Mouse (Mus musculus): ENCODE data around the gene Chchd4. TPM values are rescaled to one million over a fixed set of nuclear protein-coding genes. Genes with fewer than 3 reads are reported as not detected.

Gene Chchd4
- not detected in 2 replicates for polyA plus RNA-seq (2012; ENCODE audit: insufficient read depth, insufficient read length, low replicate concordance, missing spikeins)

- H3K4me1 ChIP-seq (ENCODE audit: control insufficient read depth, insufficient read depth, low read length), result peaks cover 16% of the 10 kb centered on the region
- WGBS, result under 1% methylated on average over 74 of the region's 74 CpGs
- TF ChIP-seq CTCF (IDR thresholded peaks at IDR 0.05; ENCODE audit: insufficient read depth, low read depth, low read length) (no peak), POLR2A (IDR thresholded peaks at IDR 0.05; ENCODE audit: insufficient read depth, low read depth, low read length) (peak; percentile 68)
- peak within 1 kb of the TSS; percentile 72; the same call in 1 of the 2 replicates for H3K27ac ChIP-seq (ENCODE audit: insufficient read depth, low read depth, low read length)
- H3K4me3 ChIP-seq (ENCODE audit: insufficient read depth, low read depth, low read length), result peak within 1 kb of the TSS; percentile 81
Observed at GRCm38 (mm10) chr6:91472868-91473804, at the start of gene Chchd4, which contains the start of gene Tmem43. TSS of gene Chchd4 (minus strand) at chr6:91473546. TSS of gene Tmem43 (plus strand) at chr6:91473703.

- Histone ChIP-seq H3K4me1 (ENCODE audit: control insufficient read depth, insufficient read depth, low read length) (no peaks in the 10 kb centered on the region), H3K27ac (ENCODE audit: insufficient read depth, low read depth, low read length) (no peak overlapping the region), H3K4me3 (ENCODE audit: insufficient read depth, low read depth, low read length) (no peak overlapping the region)
- 97% methylated on average over 5 of the region's 5 CpGs for WGBS
- TF ChIP-seq POLR2A (IDR thresholded peaks at IDR 0.05; ENCODE audit: insufficient read depth, low read depth, low read length) (no peak), CTCF (IDR thresholded peaks at IDR 0.05; ENCODE audit: insufficient read depth, low read depth, low read length) (no peak)
Observed at GRCm38 (mm10) chr6:91522816-91523215, 49.5 kb upstream of the Chchd4 start.

GRCm38 (mm10) chr6:91518454-91519020 lies 45.2 kb upstream of the Chchd4 start:
- WGBS, result 72% methylated on average over 7 of the region's 7 CpGs

GRCm38 (mm10) chr6:91515545-91516449 lies 42.5 kb upstream of the Chchd4 start, which contains the start of the genes Xpc and Lsm3:
TSS of gene Xpc (minus strand) at chr6:91515888.
TSS of gene Lsm3 (plus strand) at chr6:91515928.
- TF ChIP-seq POLR2A (IDR thresholded peaks at IDR 0.05; ENCODE audit: insufficient read depth, low read depth, low read length) (peak; percentile 56; the same call in 1 of the 2 replicates), CTCF (IDR thresholded peaks at IDR 0.05; ENCODE audit: insufficient read depth, low read depth, low read length) (no peak)
- H3K4me1 ChIP-seq (ENCODE audit: control insufficient read depth, insufficient read depth, low read length), result peaks cover 3% of the 10 kb centered on the region; the same call in 1 of the 2 replicates
- peak within 1 kb of the TSS; percentile 72 for H3K4me3 ChIP-seq (ENCODE audit: insufficient read depth, low read depth, low read length)
- under 1% methylated on average over 80 of the region's 80 CpGs for WGBS
- H3K27ac ChIP-seq (ENCODE audit: insufficient read depth, low read depth, low read length), result peak within 1 kb of the TSS; percentile 10; the same call in 1 of the 2 replicates

More at GRCm38 (mm10) chr6:91518454-91519020, 45.2 kb upstream of the Chchd4 start:
- no peak overlapping the region for H3K27ac ChIP-seq (ENCODE audit: insufficient read depth, low read depth, low read length)
- peaks cover 3% of the 10 kb centered on the region; the same call in 1 of the 2 replicates for H3K4me1 ChIP-seq (ENCODE audit: control insufficient read depth, insufficient read depth, low read length)
- no peak overlapping the region for H3K4me3 ChIP-seq (ENCODE audit: insufficient read depth, low read depth, low read length)
- no peak for TF ChIP-seq CTCF (IDR thresholded peaks at IDR 0.05; ENCODE audit: insufficient read depth, low read depth, low read length)
- no peak for TF ChIP-seq POLR2A (IDR thresholded peaks at IDR 0.05; ENCODE audit: insufficient read depth, low read depth, low read length)

- 0 out of 2 replicates have a peak overlapping the region, but pooled peaks have one; percentile 10 for H3K27ac ChIP-seq (ENCODE audit: insufficient read depth, low read depth, low read length)
Observed at GRCm38 (mm10) chr6:91514737-91515362, 41.5 kb upstream of the Chchd4 start.

GRCm38 (mm10) chr6:91514135-91514534 lies 40.8 kb upstream of the Chchd4 start:
- peaks cover 3% of the 10 kb centered on the region; the same call in 1 of the 2 replicates for H3K4me1 ChIP-seq (ENCODE audit: control insufficient read depth, insufficient read depth, low read length)
- no peak for TF ChIP-seq POLR2A (IDR thresholded peaks at IDR 0.05; ENCODE audit: insufficient read depth, low read depth, low read length)
- no peak for TF ChIP-seq CTCF (IDR thresholded peaks at IDR 0.05; ENCODE audit: insufficient read depth, low read depth, low read length)
- no peak overlapping the region for H3K4me3 ChIP-seq (ENCODE audit: insufficient read depth, low read depth, low read length)
- no peak overlapping the region for H3K27ac ChIP-seq (ENCODE audit: insufficient read depth, low read depth, low read length)

More at GRCm38 (mm10) chr6:91514737-91515362, 41.5 kb upstream of the Chchd4 start:
- Histone ChIP-seq H3K4me3 (ENCODE audit: insufficient read depth, low read depth, low read length) (peak overlapping the region; percentile 72), H3K4me1 (ENCODE audit: control insufficient read depth, insufficient read depth, low read length) (peaks cover 3% of the 10 kb centered on the region; the same call in 1 of the 2 replicates)
- no peak for TF ChIP-seq POLR2A (IDR thresholded peaks at IDR 0.05; ENCODE audit: insufficient read depth, low read depth, low read length)
- TF ChIP-seq CTCF (IDR thresholded peaks at IDR 0.05; ENCODE audit: insufficient read depth, low read depth, low read length), result no peak
- 32% methylated on average over 10 of the region's 10 CpGs for WGBS

- no peak overlapping the region for H3K27ac ChIP-seq (ENCODE audit: insufficient read depth, low read depth, low read length)
- H3K4me3 ChIP-seq (ENCODE audit: insufficient read depth, low read depth, low read length), result no peak overlapping the region
- TF ChIP-seq CTCF (IDR thresholded peaks at IDR 0.05; ENCODE audit: insufficient read depth, low read depth, low read length) (no peak), POLR2A (IDR thresholded peaks at IDR 0.05; ENCODE audit: insufficient read depth, low read depth, low read length) (no peak)
- H3K4me1 ChIP-seq (ENCODE audit: control insufficient read depth, insufficient read depth, low read length), result peaks cover 3% of the 10 kb centered on the region
- WGBS, result 83% methylated on average over 10 of the region's 10 CpGs
Observed at GRCm38 (mm10) chr6:91510211-91510610, 36.9 kb upstream of the Chchd4 start.

Data from olfactory bulb, adult 2 months (tissue).